Mouse (Mus musculus): Measurements from ENCODE around the gene Cckar. TPM values are rescaled to one million over a fixed set of nuclear protein-coding genes. Genes with fewer than 3 reads are reported as not detected.

Cckar gene
- polyA plus RNA-seq, 1 experiment from 2014 or later = 0.70 TPM

GRCm38 (mm10) chr5:53671507-53671906, 36.0 kb downstream of the Cckar start:
- H3K27ac ChIP-seq (replicated peaks) = no peak overlapping the region
- WGBS = 39% methylated on average over 4 of the region's 4 CpGs
- H3K4me3 ChIP-seq (replicated peaks) = no peak overlapping the region
- H3K4me1 ChIP-seq = no peaks in the 10 kb centered on the region
- no peak for ATAC-seq (ENCODE audit: low FRiP score)
- no peaks in the 10 kb centered on the region for H3K9me3 ChIP-seq (replicated peaks)
- H3K36me3 ChIP-seq = no peaks in the 10 kb centered on the region
- no peak overlapping the region for H3K9ac ChIP-seq (replicated peaks)
- no peaks in the 10 kb centered on the region for H3K27me3 ChIP-seq (replicated peaks)
- H3K4me2 ChIP-seq = no peak overlapping the region

- H3K36me3 ChIP-seq = no peaks in the 10 kb centered on the region
These were observed 37.1 kb downstream of the Cckar start for GRCm38 (mm10) chr5:53670321-53670938.

GRCm38 (mm10) chr5:53668021-53668420, 39.5 kb downstream of the Cckar start:
- no peak for ATAC-seq (ENCODE audit: low FRiP score)
- 96% methylated on average over 5 of the region's 5 CpGs for WGBS
- H3K9ac ChIP-seq (replicated peaks) = no peak overlapping the region

More at GRCm38 (mm10) chr5:53670321-53670938, 37.1 kb downstream of the Cckar start:
- no peak for ATAC-seq (ENCODE audit: low FRiP score)
- no peak overlapping the region for H3K4me2 ChIP-seq
- no peaks in the 10 kb centered on the region for H3K9me3 ChIP-seq (replicated peaks)
- H3K4me1 ChIP-seq = no peaks in the 10 kb centered on the region
- H3K9ac ChIP-seq (replicated peaks) = no peak overlapping the region
- H3K4me3 ChIP-seq (replicated peaks) = no peak overlapping the region
- 88% methylated on average over 10 of the region's 10 CpGs for WGBS
- H3K27ac ChIP-seq (replicated peaks) = no peak overlapping the region
- no peaks in the 10 kb centered on the region for H3K27me3 ChIP-seq (replicated peaks)

DNA sequence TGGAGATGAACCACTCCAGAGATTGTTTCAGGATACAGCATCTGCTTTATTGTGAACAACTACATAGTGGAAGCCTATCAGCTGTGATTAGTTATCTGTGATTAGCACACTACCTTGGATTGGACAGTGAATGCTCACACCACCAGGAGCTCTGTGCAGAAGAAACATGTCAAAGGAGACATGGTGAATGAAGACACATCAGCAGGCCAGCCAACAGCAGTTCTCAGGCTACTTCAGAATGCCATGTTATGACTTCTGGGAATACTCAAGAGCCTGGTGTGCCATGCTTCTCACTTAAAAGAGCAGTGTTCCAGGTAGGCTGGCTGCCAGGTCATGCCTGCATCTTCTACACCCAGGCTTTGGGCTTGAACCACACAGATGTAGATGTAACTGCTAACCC, 43.8 kb downstream of the Cckar start:
- H3K27me3 ChIP-seq (replicated peaks) = no peaks in the 10 kb centered on the region
- H3K4me3 ChIP-seq (replicated peaks) = no peak overlapping the region
- H3K4me1 ChIP-seq = no peaks in the 10 kb centered on the region
- H3K36me3 ChIP-seq = no peaks in the 10 kb centered on the region
- H3K4me2 ChIP-seq = no peak overlapping the region
- no peak overlapping the region for H3K27ac ChIP-seq (replicated peaks)
- no peak for ATAC-seq (ENCODE audit: low FRiP score)
- H3K9ac ChIP-seq (replicated peaks) = no peak overlapping the region
- no peaks in the 10 kb centered on the region for H3K9me3 ChIP-seq (replicated peaks)

More at GRCm38 (mm10) chr5:53668021-53668420, 39.5 kb downstream of the Cckar start:
- H3K4me2 ChIP-seq = no peak overlapping the region
- H3K27me3 ChIP-seq (replicated peaks) = no peaks in the 10 kb centered on the region
- no peak overlapping the region for H3K4me3 ChIP-seq (replicated peaks)
- no peaks in the 10 kb centered on the region for H3K9me3 ChIP-seq (replicated peaks)
- no peaks in the 10 kb centered on the region for H3K36me3 ChIP-seq
- no peak overlapping the region for H3K27ac ChIP-seq (replicated peaks)
- H3K4me1 ChIP-seq = no peaks in the 10 kb centered on the region

- no peak overlapping the region for H3K4me2 ChIP-seq
- ATAC-seq (ENCODE audit: low FRiP score) = no peak
- 71% methylated on average over 1 of the region's 1 CpGs for WGBS
- no peaks in the 10 kb centered on the region for H3K9me3 ChIP-seq (replicated peaks)
- no peak overlapping the region for H3K27ac ChIP-seq (replicated peaks)
- no peak overlapping the region for H3K4me3 ChIP-seq (replicated peaks)
- no peaks in the 10 kb centered on the region for H3K27me3 ChIP-seq (replicated peaks)
- no peaks in the 10 kb centered on the region for H3K4me1 ChIP-seq
- no peak overlapping the region for H3K9ac ChIP-seq (replicated peaks)
- H3K36me3 ChIP-seq = no peaks in the 10 kb centered on the region
These were observed 45.1 kb downstream of the Cckar start for GRCm38 (mm10) chr5:53662413-53662812.

DNA sequence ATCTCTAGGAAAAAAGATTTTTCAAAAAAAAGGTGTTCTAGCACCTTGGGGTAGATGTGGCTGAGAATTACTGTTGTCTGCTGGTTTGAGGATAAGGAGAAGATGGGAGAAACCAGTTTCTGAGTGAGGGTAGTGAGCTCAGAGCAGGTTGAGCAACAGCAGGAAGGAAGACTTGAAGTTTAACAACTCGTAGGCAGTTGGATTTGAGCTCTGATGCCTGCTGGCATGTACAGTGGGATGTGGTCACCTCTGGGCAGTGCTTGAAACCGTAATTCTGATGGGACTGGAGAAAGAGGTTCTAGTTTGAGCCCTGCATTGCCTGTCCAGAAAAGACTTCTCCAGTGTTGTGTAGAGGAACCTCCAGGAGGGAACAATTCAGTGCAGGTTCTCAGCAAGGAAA, 46.0 kb downstream of the Cckar start:
- no peaks in the 10 kb centered on the region for H3K36me3 ChIP-seq
- ATAC-seq (ENCODE audit: low FRiP score) = no peak
- no peak overlapping the region for H3K4me2 ChIP-seq
- 89% methylated on average over 2 of the region's 2 CpGs for WGBS
- no peak overlapping the region for H3K27ac ChIP-seq (replicated peaks)
- no peaks in the 10 kb centered on the region for H3K4me1 ChIP-seq
- no peak overlapping the region for H3K9ac ChIP-seq (replicated peaks)
- no peak overlapping the region for H3K4me3 ChIP-seq (replicated peaks)
- no peaks in the 10 kb centered on the region for H3K27me3 ChIP-seq (replicated peaks)
- no peaks in the 10 kb centered on the region for H3K9me3 ChIP-seq (replicated peaks)

DNA sequence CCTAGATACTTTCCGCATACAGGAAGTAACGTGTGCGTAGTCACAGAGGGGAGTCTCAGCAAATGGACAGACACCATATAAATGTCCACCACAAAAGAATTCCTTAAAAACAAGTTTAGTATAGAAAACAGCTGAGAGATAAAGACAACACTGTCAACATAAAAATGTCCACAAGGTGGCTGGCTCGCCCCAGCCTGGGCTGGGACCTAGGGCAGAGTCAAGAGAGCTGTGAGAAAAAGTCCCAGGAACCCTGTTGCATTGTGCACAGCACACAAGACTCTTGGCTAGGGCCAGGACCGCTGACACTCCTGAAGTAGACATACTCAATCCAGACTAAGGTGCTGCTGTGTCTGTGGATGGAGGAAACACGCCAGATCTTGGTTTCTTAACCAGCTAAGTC, 49.6 kb downstream of the Cckar start:
- ATAC-seq (ENCODE audit: low FRiP score) = peak; percentile 76
- H3K4me2 ChIP-seq = no peak overlapping the region
- H3K4me3 ChIP-seq (replicated peaks) = no peak overlapping the region
- WGBS = 78% methylated on average over 6 of the region's 6 CpGs
- no peak overlapping the region for H3K27ac ChIP-seq (replicated peaks)
- H3K36me3 ChIP-seq = peaks cover 4% of the 10 kb centered on the region
- H3K9me3 ChIP-seq (replicated peaks) = no peaks in the 10 kb centered on the region
- H3K4me1 ChIP-seq = no peaks in the 10 kb centered on the region
- no peaks in the 10 kb centered on the region for H3K27me3 ChIP-seq (replicated peaks)
- no peak overlapping the region for H3K9ac ChIP-seq (replicated peaks)

GRCm38 (mm10) chr5:53656596-53656995, 50.9 kb downstream of the Cckar start:
- Histone ChIP-seq H3K4me3 (replicated peaks) (no peak overlapping the region), H3K27ac (replicated peaks) (no peak overlapping the region), H3K27me3 (replicated peaks) (no peaks in the 10 kb centered on the region), H3K9me3 (replicated peaks) (no peaks in the 10 kb centered on the region), H3K4me1 (no peaks in the 10 kb centered on the region), H3K36me3 (peaks cover 12% of the 10 kb centered on the region), H3K9ac (replicated peaks) (no peak overlapping the region), H3K4me2 (no peak overlapping the region)
- ATAC-seq (ENCODE audit: low FRiP score) = no peak
- WGBS = 38% methylated on average over 1 of the region's 1 CpGs

Other genes with a start within 250 kb of the Cckar start
- gene Rbpj, start 241.6 kb downstream of the Cckar start, polyA plus RNA-seq (2015; fragmentation: Nextera tagmentation; extraction: Ambion mirVana) = 23.9 and 24.7 TPM in 2 replicates
- 66.9 and 71.5 TPM in 2 replicates for gene Tbc1d19, start 101.9 kb upstream of the Cckar start, polyA plus RNA-seq (2015; fragmentation: Nextera tagmentation; extraction: Ambion mirVana)